Mouse (Mus musculus) cerebellum, postnatal 4 days (tissue): ENCODE data around the gene Pole4.

Experiments
- DNase-seq, 2 experiments: peaks; one replicate each; pipeline ENCODE4 v3.0.0; 2022; ENCODE audit warnings: low spot score in 2 of 2, mixed read lengths in 1 of 2

The Pole4 gene

GRCm38 (mm10) chr6:82613201-82613600 is 92.0 kb downstream of the Pole4 start:
- no peak for DNase-seq

- DNase-seq: no peak
These were observed 94.1 kb downstream of the Pole4 start for GRCm38 (mm10) chr6:82611049-82611448.

GRCm38 (mm10) chr6:82609339-82609926 is 95.7 kb downstream of the Pole4 start:
- DNase-seq: no peak

- no peak for DNase-seq
These were observed 96.4 kb downstream of the Pole4 start for GRCm38 (mm10) chr6:82608756-82609155.

- peak in 1 of 2 experiments; percentile 13 for DNase-seq
These were observed 100.4 kb downstream of the Pole4 start for GRCm38 (mm10) chr6:82604791-82605190.

GRCm38 (mm10) chr6:82603665-82604064 is 101.5 kb downstream of the Pole4 start:
- peak in 1 of 2 experiments; percentile 50 for DNase-seq

GRCm38 (mm10) chr6:82603228-82603627 is 101.9 kb downstream of the Pole4 start:
- DNase-seq: peak in 1 of 2 experiments; percentile 4

GRCm38 (mm10) chr6:82595461-82596090 is 109.6 kb downstream of the Pole4 start:
- no peak for DNase-seq

GRCm38 (mm10) chr6:82589387-82589786 is 115.8 kb downstream of the Pole4 start:
- peak in 1 of 2 experiments; percentile 68 for DNase-seq

- DNase-seq: no peak
These were observed 119.8 kb downstream of the Pole4 start for GRCm38 (mm10) chr6:82585396-82585795.

GRCm38 (mm10) chr6:82575445-82575844 is 129.7 kb downstream of the Pole4 start:
- DNase-seq: no peak
